In genomic region chr2:73278869-73279268, GRCm38 (mm10) we compare ENCODE assay signal across 9 mouse cellular contexts. TPM values are rescaled to one million over a fixed set of nuclear protein-coding genes. Genes with fewer than 3 reads are reported as not detected.
DNase-seq lines count a peak whose midpoint lies in the region; ATAC-seq and TF ChIP-seq lines count a peak whose summit lies in the region.
"Had no signal": no experiment of that assay in that cellular context is flagged by ENCODE, and none has a peak within 500 bp of the region (broad histone marks: within the 10 kb centered on the region; RNA-seq: fewer than 3 reads in every experiment).

No protein-coding gene starts in this region.

- no peak for TF ChIP-seq CTCF in CH12.LX (conservative IDR thresholded peaks at IDR 0.05 in 1 of 2, IDR thresholded peaks at IDR 0.05 in 1 of 2; ENCODE audit: low read depth in 2 of 2, low read length in 2 of 2)

- no peak overlapping the region for H3K27ac ChIP-seq in CH12.LX (ENCODE audit: insufficient read depth, low read depth)
- H3K27ac ChIP-seq in forebrain, embryonic 16.5 days (ENCODE audit: low read length), result peak overlapping the region; percentile 83
- no peak overlapping the region for H3K27ac ChIP-seq in limb, embryonic 15.5 days

- in situ Hi-C loops in CH12.LX (cut with MboI; ENCODE audit: low pct_ligation_motif_present, low pct_unique_long_range_greater_than_20kb, low sequenced_read_pairs), result loop anchor here (25.0 kb wide), 2 partner anchors 317 to 642 kb away; no protein-coding TSS in a partner anchor

- peak overlapping the region in 2 of 3 experiments; percentile 11 to 15 for H3K4me3 ChIP-seq in CH12.LX (replicated peaks in 1 of 3; ENCODE audit: low read depth in 2 of 3, low read length in 2 of 3, poor library complexity in 1 of 3)
- peak overlapping the region; percentile 29 for H3K4me3 ChIP-seq in forebrain, embryonic 16.5 days (replicated peaks; ENCODE audit: low read length)
- H3K4me3 ChIP-seq in limb, embryonic 15.5 days, result peak overlapping the region; percentile 19

- peak; percentile 34 for ATAC-seq in forebrain, embryonic 16.5 days
- ATAC-seq in limb, embryonic 15.5 days (ENCODE audit: insufficient number of reproducible peaks, low FRiP score, low TSS enrichment, low read depth), result no peak

- no peak for TF ChIP-seq RAD21 in CH12.LX (IDR thresholded peaks at IDR 0.05; ENCODE audit: low read depth, low read length)

- WGBS in forebrain, embryonic 16.5 days, result under 1% methylated on average over 17 of the region's 17 CpGs
- WGBS in limb, embryonic 15.5 days, result 3% methylated on average over 17 of the region's 17 CpGs

- H3K9ac ChIP-seq in CH12.LX (ENCODE audit: insufficient read depth, low read depth), result no peak overlapping the region
- peak overlapping the region; percentile 42 for H3K9ac ChIP-seq in forebrain, embryonic 16.5 days (replicated peaks; ENCODE audit: low read depth, low read length)
- H3K9ac ChIP-seq in limb, embryonic 15.5 days, result no peak overlapping the region

- no peaks in the 10 kb centered on the region for H3K79me2 ChIP-seq in CH12.LX (replicated peaks; ENCODE audit: control insufficient read depth, extremely low read depth, insufficient read depth, poor library complexity, severe bottlenecking)

- H3K4me1 ChIP-seq in CH12.LX (ENCODE audit: control insufficient read depth in 1 of 2, insufficient read depth in 2 of 2), result peaks cover 0 to 5% of the 10 kb centered on the region in 2 experiments; a peak in 1 of 4 replicates
- H3K4me1 ChIP-seq in forebrain, embryonic 16.5 days (replicated peaks; ENCODE audit: control insufficient read depth, insufficient read depth, low read length), result peaks cover 25% of the 10 kb centered on the region
- peaks cover 45% of the 10 kb centered on the region for H3K4me1 ChIP-seq in limb, embryonic 15.5 days

- peak; percentile 28 for DNase-seq in CD4-positive, CD25-positive, alpha-beta regulatory T cell, adult 2 months (ENCODE audit: low read depth, low spot score)
- DNase-seq in CH12.LX (ENCODE audit: extremely low read depth), result no peak
- no peak for DNase-seq in adrenal gland, postnatal 10 days
- DNase-seq in ovary, postnatal 10 days (ENCODE audit: low spot score), result no peak
- DNase-seq in gastrocnemius, postnatal 25 days, result no peak
- DNase-seq in cerebellum, postnatal 4 days (ENCODE audit: low spot score in 2 of 2), result no peak

- H3K4me2 ChIP-seq in CH12.LX (ENCODE audit: insufficient read depth, low read depth, poor library complexity, severe bottlenecking), result peak overlapping the region; percentile 56
- H3K4me2 ChIP-seq in forebrain, embryonic 16.5 days (ENCODE audit: low read length), result peak overlapping the region; percentile 44
- H3K4me2 ChIP-seq in limb, embryonic 15.5 days, result peak overlapping the region; percentile 36

- TF ChIP-seq EP300 in CH12.LX (IDR thresholded peaks at IDR 0.05; ENCODE audit: low read length), result no peak

- H3K36me3 ChIP-seq in CH12.LX (replicated peaks in 1 of 2; ENCODE audit: control insufficient read depth in 1 of 2, insufficient read depth in 1 of 2, low read length in 1 of 2), result no peaks in the 10 kb centered on the region
- no peaks in the 10 kb centered on the region for H3K36me3 ChIP-seq in forebrain, embryonic 16.5 days (ENCODE audit: control insufficient read depth, insufficient read depth)
- H3K36me3 ChIP-seq in limb, embryonic 15.5 days, result no peaks in the 10 kb centered on the region

- peaks cover 1% of the 10 kb centered on the region for H3K9me3 ChIP-seq in CH12.LX (replicated peaks; ENCODE audit: low read length)
- H3K9me3 ChIP-seq in forebrain, embryonic 16.5 days (ENCODE audit: control insufficient read depth, low read length), result no peaks in the 10 kb centered on the region
- H3K9me3 ChIP-seq in limb, embryonic 15.5 days, result no peaks in the 10 kb centered on the region

- H3K27me3 ChIP-seq in CH12.LX (replicated peaks), result peaks cover 25% of the 10 kb centered on the region
- H3K27me3 ChIP-seq in forebrain, embryonic 16.5 days (replicated peaks; ENCODE audit: control insufficient read depth, insufficient read depth, low read length), result peaks cover 10% of the 10 kb centered on the region; the same call in 1 of the 2 replicates
- H3K27me3 ChIP-seq in limb, embryonic 15.5 days, result peaks cover 68% of the 10 kb centered on the region

- TF ChIP-seq POLR2A in CH12.LX (IDR thresholded peaks at IDR 0.05; ENCODE audit: low read depth, low read length), result no peak

- dilution Hi-C loops in CH12.LX (cut with MboI; ENCODE audit: extremely low pct_ligation_motif_present, extremely low pct_unique_long_range_greater_than_20kb, low sequenced_read_pairs), result no loop called here

TF ChIP-seq in CH12.LX, 34 proteins besides CTCF, POLR2A, EP300 and RAD21:
- TF ChIP-seq MXI1 (IDR thresholded peaks at IDR 0.05; ENCODE audit: low read depth, low read length) (no peak), ZC3H11A (IDR thresholded peaks at IDR 0.05; ENCODE audit: low read depth, low read length) (no peak), MAX (IDR thresholded peaks at IDR 0.05; ENCODE audit: low read length) (no peak), PAX5 (IDR thresholded peaks at IDR 0.05; ENCODE audit: low read length) (no peak), CHD1 (IDR thresholded peaks at IDR 0.05; ENCODE audit: low read depth, low read length) (no peak), NELFE (IDR thresholded peaks at IDR 0.05; ENCODE audit: low read depth, low read length) (no peak), HCFC1 (IDR thresholded peaks at IDR 0.05; ENCODE audit: low read depth, low read length) (no peak)
TF ChIP-seq in CH12.LX: peak in this region for 0.

RNA-seq across cellular contexts. Expression of gene Sp9, which starts 7.1 kb away (rescaled TPM):
- total RNA-seq in CH12.LX (2012; rRNA removed) (0.13 and 0.55 TPM in 2 replicates), CH12.LX (2014; rRNA removed) (not detected in 2 replicates)
- polyA plus RNA-seq in CH12.LX (2012; ENCODE audit: insufficient read length, low read depth), result not detected in 2 replicates
- 6.6 and 8.8 TPM in 2 replicates for polyA plus RNA-seq in forebrain, embryonic 16.5 days (2015; fragmentation: Nextera tagmentation; extraction: Ambion mirVana)
- 1.7 and 1.9 TPM in 2 replicates for polyA plus RNA-seq in limb, embryonic 15.5 days (2015; fragmentation: Nextera tagmentation; extraction: Ambion mirVana)
- total RNA-seq in adrenal gland, postnatal 10 days (2021), result not detected
- not detected for total RNA-seq in gastrocnemius, postnatal 25 days (2021)
- polyA plus RNA-seq: large intestine, adult 2 months had no signal

RNA-seq across cellular contexts. Expression of gene Scrn3, which starts 33.5 kb away (rescaled TPM):
- 6.0 and 6.6 TPM in 2 replicates for total RNA-seq in CH12.LX (2012; rRNA removed)
- 10.2 and 11.1 TPM in 2 replicates for total RNA-seq in CH12.LX (2014; rRNA removed)
- polyA plus RNA-seq in CH12.LX (2012; ENCODE audit: insufficient read length, low read depth), result 14.8 and 19.2 TPM in 2 replicates
- polyA plus RNA-seq in forebrain, embryonic 16.5 days (2015; fragmentation: Nextera tagmentation; extraction: Ambion mirVana), result 8.7 and 9.1 TPM in 2 replicates
- 13.9 and 14.2 TPM in 2 replicates for polyA plus RNA-seq in limb, embryonic 15.5 days (2015; fragmentation: Nextera tagmentation; extraction: Ambion mirVana)
- total RNA-seq in adrenal gland, postnatal 10 days (2021), result 10 to 100 TPM; 19.8 to 21.9 TPM
- 10 to 100 TPM; 30.4 to 33.6 TPM for total RNA-seq in gastrocnemius, postnatal 25 days (2021)

RNA-seq across cellular contexts. Expression of gene Cir1, which starts 33.6 kb away (rescaled TPM):
- 4.8 and 5.2 TPM in 2 replicates for total RNA-seq in CH12.LX (2012; rRNA removed)
- total RNA-seq in CH12.LX (2014; rRNA removed), result 3.8 and 4.6 TPM in 2 replicates
- 14.3 and 15.6 TPM in 2 replicates for polyA plus RNA-seq in CH12.LX (2012; ENCODE audit: insufficient read length, low read depth)
- 24.6 and 26.6 TPM in 2 replicates for polyA plus RNA-seq in forebrain, embryonic 16.5 days (2015; fragmentation: Nextera tagmentation; extraction: Ambion mirVana)
- polyA plus RNA-seq in limb, embryonic 15.5 days (2015; fragmentation: Nextera tagmentation; extraction: Ambion mirVana), result 23.0 and 26.8 TPM in 2 replicates
- 10 to 100 TPM; 16.0 to 21.7 TPM for total RNA-seq in adrenal gland, postnatal 10 days (2021)
- total RNA-seq in gastrocnemius, postnatal 25 days (2021), result 10 to 100 TPM in 1 of 2 experiments, 1 to 10 TPM in 1; 9.9 to 10.0 TPM
